Mouse (Mus musculus): Measurements from ENCODE around the gene Eif4ebp2. TPM values are rescaled to one million over a fixed set of nuclear protein-coding genes. Genes with fewer than 3 reads are reported as not detected.

Gene Eif4ebp2
- polyA plus RNA-seq (2017; shearing (Covaris generic)) = 10 to 100 TPM; 26.8 to 33.6 TPM

- peak; percentile 92 for ATAC-seq
These were observed at the start of gene Eif4ebp2 for GRCm38 (mm10) chr10:61452645-61453044. TSS of gene Eif4ebp2 (minus strand) at chr10:61452661.

GRCm38 (mm10) chr10:61500756-61501155 lies 48.3 kb upstream of the Eif4ebp2 start:
- no peak for ATAC-seq

GRCm38 (mm10) chr10:61499505-61500466 lies 47.3 kb upstream of the Eif4ebp2 start:
- no peak for ATAC-seq

- ATAC-seq = no peak
These were observed 43.8 kb upstream of the Eif4ebp2 start for GRCm38 (mm10) chr10:61496231-61496630.

GRCm38 (mm10) chr10:61495461-61495860 lies 43.0 kb upstream of the Eif4ebp2 start:
- ATAC-seq = no peak

- ATAC-seq = peak; percentile 92
These were observed 39.6 kb upstream of the Eif4ebp2 start for GRCm38 (mm10) chr10:61492040-61492439.

GRCm38 (mm10) chr10:61491573-61491972 lies 39.1 kb upstream of the Eif4ebp2 start:
- no peak for ATAC-seq

- no peak for ATAC-seq
These were observed 36.2 kb upstream of the Eif4ebp2 start for GRCm38 (mm10) chr10:61488522-61489110.

GRCm38 (mm10) chr10:61486551-61487339 lies 34.3 kb upstream of the Eif4ebp2 start:
- ATAC-seq = no peak

GRCm38 (mm10) chr10:61484801-61485200 lies 32.3 kb upstream of the Eif4ebp2 start:
- ATAC-seq = no peak

GRCm38 (mm10) chr10:61482771-61483170 lies 30.3 kb upstream of the Eif4ebp2 start:
- ATAC-seq = no peak

- ATAC-seq = no peak
These were observed 28.0 kb upstream of the Eif4ebp2 start for GRCm38 (mm10) chr10:61480488-61480887.

- no peak for ATAC-seq
These were observed 27.5 kb upstream of the Eif4ebp2 start for GRCm38 (mm10) chr10:61479927-61480326.

- ATAC-seq = no peak
These were observed 27.0 kb upstream of the Eif4ebp2 start for GRCm38 (mm10) chr10:61479461-61479860.

- no peak for ATAC-seq
These were observed 24.1 kb upstream of the Eif4ebp2 start for GRCm38 (mm10) chr10:61476440-61477165.

GRCm38 (mm10) chr10:61475594-61476439 lies 23.4 kb upstream of the Eif4ebp2 start, which contains the start of gene Lrrc20:
TSS of gene Lrrc20 (plus strand) at chr10:61475801.
- ATAC-seq = peak; percentile 98

- ATAC-seq = no peak
These were observed 21.9 kb upstream of the Eif4ebp2 start for GRCm38 (mm10) chr10:61474344-61474743.

GRCm38 (mm10) chr10:61473640-61474039 lies 21.2 kb upstream of the Eif4ebp2 start:
- no peak for ATAC-seq

GRCm38 (mm10) chr10:61468900-61469299 lies 16.4 kb upstream of the Eif4ebp2 start:
- ATAC-seq = no peak

- ATAC-seq = peak; percentile 61
These were observed 14.4 kb upstream of the Eif4ebp2 start for GRCm38 (mm10) chr10:61466873-61467272.

GRCm38 (mm10) chr10:61466242-61466641 lies 13.8 kb upstream of the Eif4ebp2 start:
- peak; percentile 54 for ATAC-seq
